Mouse (Mus musculus): ENCODE data around the gene Pdzrn4. TPM values are rescaled to one million over a fixed set of nuclear protein-coding genes. Genes with fewer than 3 reads are reported as not detected.

Gene Pdzrn4
- total and polyA plus RNA-seq, 3 experiments = not detected

GRCm38 (mm10) chr15:92521686-92522085, 125.0 kb downstream of the Pdzrn4 start:
- no peaks in the 10 kb centered on the region for H3K27me3 ChIP-seq (ENCODE audit: control insufficient read depth in 1 of 2, insufficient read depth in 2 of 2, low read length in 2 of 2)

GRCm38 (mm10) chr15:92524917-92525316, 128.2 kb downstream of the Pdzrn4 start:
- Histone ChIP-seq H3K4me1 (ENCODE audit: control insufficient read depth in 1 of 2, insufficient read depth in 2 of 2, low read length in 2 of 2) (no peaks in the 10 kb centered on the region), H3K79me2 (ENCODE audit: control insufficient read depth, insufficient read depth, low read length, poor library complexity) (no peaks in the 10 kb centered on the region)
- TF ChIP-seq TBP (IDR thresholded peaks at IDR 0.05; ENCODE audit: low read depth, low read length) (no peak), USF1 (IDR thresholded peaks at IDR 0.05; ENCODE audit: low read depth, low read length) (no peak), EP300 (IDR thresholded peaks at IDR 0.05; ENCODE audit: low read depth in 1 of 2, low read length in 2 of 2) (no peak), MXI1 (IDR thresholded peaks at IDR 0.05; ENCODE audit: low read depth, low read length) (no peak), ZKSCAN1 (IDR thresholded peaks at IDR 0.05; ENCODE audit: low read depth, low read length) (no peak), MAFK (IDR thresholded peaks at IDR 0.05; ENCODE audit: borderline replicate concordance, low read depth, low read length) (no peak), MYC (IDR thresholded peaks at IDR 0.05; ENCODE audit: low read depth, low read length) (no peak)

More at GRCm38 (mm10) chr15:92521686-92522085, 125.0 kb downstream of the Pdzrn4 start:
- no peaks in the 10 kb centered on the region for H3K36me3 ChIP-seq (ENCODE audit: control insufficient read depth in 1 of 2, insufficient read depth in 2 of 2, low read length in 2 of 2)
- no peaks in the 10 kb centered on the region for H3K9me3 ChIP-seq (replicated peaks; ENCODE audit: insufficient read depth, low read length)
- no peaks in the 10 kb centered on the region for H3K79me2 ChIP-seq (ENCODE audit: control insufficient read depth, insufficient read depth, low read length, poor library complexity)
- H3K9ac ChIP-seq (ENCODE audit: control insufficient read depth, low read depth, low read length, poor library complexity, severe bottlenecking) = no peak overlapping the region
- DNase-seq (ENCODE audit: low read depth, low spot score) = no peak
- H3K27ac ChIP-seq (ENCODE audit: control insufficient read depth, low read depth, low read length) = no peak overlapping the region
- H3K4me1 ChIP-seq (ENCODE audit: control insufficient read depth in 1 of 2, insufficient read depth in 2 of 2, low read length in 2 of 2) = no peaks in the 10 kb centered on the region
- no peak for TF ChIP-seq KAT2A (conservative IDR thresholded peaks at IDR 0.05; ENCODE audit: low read depth, low read length)
- TF ChIP-seq GATA1 (IDR thresholded peaks at IDR 0.05; ENCODE audit: low read depth, low read length) = no peak
- no peak for TF ChIP-seq NELFE (IDR thresholded peaks at IDR 0.05; ENCODE audit: low read depth, low read length)
- TF ChIP-seq MXI1 (IDR thresholded peaks at IDR 0.05; ENCODE audit: low read depth, low read length) = no peak
- TF ChIP-seq BHLHE40 (IDR thresholded peaks at IDR 0.05; ENCODE audit: borderline replicate concordance, low read depth, low read length) = no peak
- no peak for TF ChIP-seq ZC3H11A (IDR thresholded peaks at IDR 0.05; ENCODE audit: low read depth, low read length)
- no peak for TF ChIP-seq JUND (IDR thresholded peaks at IDR 0.05; ENCODE audit: low read depth, low read length)
- TF ChIP-seq TAL1 (IDR thresholded peaks at IDR 0.05; ENCODE audit: low read length) = no peak
- H3K4me3 ChIP-seq (ENCODE audit: control insufficient read depth in 1 of 2, insufficient read depth in 1 of 2, low read depth in 2 of 2, low read length in 2 of 2) = no peak overlapping the region

GRCm38 (mm10) chr15:92525416-92525815, 128.7 kb downstream of the Pdzrn4 start:
- Histone ChIP-seq H3K27me3 (ENCODE audit: control insufficient read depth in 1 of 2, insufficient read depth in 2 of 2, low read length in 2 of 2) (no peaks in the 10 kb centered on the region), H3K4me3 (ENCODE audit: control insufficient read depth in 1 of 2, insufficient read depth in 1 of 2, low read depth in 2 of 2, low read length in 2 of 2) (no peak overlapping the region)
- TF ChIP-seq ELF1 (IDR thresholded peaks at IDR 0.05; ENCODE audit: low read depth, low read length) (no peak), KAT2A (conservative IDR thresholded peaks at IDR 0.05; ENCODE audit: low read depth, low read length) (no peak), ETS1 (IDR thresholded peaks at IDR 0.05; ENCODE audit: low read depth, low read length) (no peak), USF1 (IDR thresholded peaks at IDR 0.05; ENCODE audit: low read depth, low read length) (no peak), MAX (IDR thresholded peaks at IDR 0.05; ENCODE audit: low read length) (no peak), ZKSCAN1 (IDR thresholded peaks at IDR 0.05; ENCODE audit: low read depth, low read length) (no peak)

More at GRCm38 (mm10) chr15:92524917-92525316, 128.2 kb downstream of the Pdzrn4 start:
- Histone ChIP-seq H3K9me3 (replicated peaks; ENCODE audit: insufficient read depth, low read length) (no peaks in the 10 kb centered on the region), H3K27me3 (ENCODE audit: control insufficient read depth in 1 of 2, insufficient read depth in 2 of 2, low read length in 2 of 2) (no peaks in the 10 kb centered on the region), H3K36me3 (ENCODE audit: control insufficient read depth in 1 of 2, insufficient read depth in 2 of 2, low read length in 2 of 2) (no peaks in the 10 kb centered on the region), H3K27ac (ENCODE audit: control insufficient read depth, low read depth, low read length) (no peak overlapping the region), H3K4me3 (ENCODE audit: control insufficient read depth in 1 of 2, insufficient read depth in 1 of 2, low read depth in 2 of 2, low read length in 2 of 2) (no peak overlapping the region), H3K9ac (ENCODE audit: control insufficient read depth, low read depth, low read length, poor library complexity, severe bottlenecking) (no peak overlapping the region)
- DNase-seq (ENCODE audit: low read depth, low spot score) = no peak

More at GRCm38 (mm10) chr15:92525416-92525815, 128.7 kb downstream of the Pdzrn4 start:
- H3K4me1 ChIP-seq (ENCODE audit: control insufficient read depth in 1 of 2, insufficient read depth in 2 of 2, low read length in 2 of 2) = no peaks in the 10 kb centered on the region
- no peaks in the 10 kb centered on the region for H3K36me3 ChIP-seq (ENCODE audit: control insufficient read depth in 1 of 2, insufficient read depth in 2 of 2, low read length in 2 of 2)
- no peak overlapping the region for H3K9ac ChIP-seq (ENCODE audit: control insufficient read depth, low read depth, low read length, poor library complexity, severe bottlenecking)
- no peak overlapping the region for H3K27ac ChIP-seq (ENCODE audit: control insufficient read depth, low read depth, low read length)
- no peaks in the 10 kb centered on the region for H3K9me3 ChIP-seq (replicated peaks; ENCODE audit: insufficient read depth, low read length)
- no peak for DNase-seq (ENCODE audit: low read depth, low spot score)
- no peaks in the 10 kb centered on the region for H3K79me2 ChIP-seq (ENCODE audit: control insufficient read depth, insufficient read depth, low read length, poor library complexity)

Measured in MEL (cell line).